Mouse (Mus musculus) spleen, adult 2 months (tissue): ENCODE results near the gene 1810010D01Rik.

ENCODE experiments used
- CTCF ChIP-seq: fragments of 200-500 bp; IDR thresholded peaks from 2 replicates; pipeline ENCODE4 v1.5.1; 2011; ENCODE audit warnings: mild to moderate bottlenecking, inconsistent platforms; ENCODE audit not compliant: insufficient read depth, insufficient read length, insufficient replicate concordance; ENCODE audit errors: extremely low read depth
- POLR2A ChIP-seq: fragments of 200-500 bp; IDR thresholded peaks from 2 replicates; pipeline ENCODE4 v1.6.1; 2011; ENCODE audit warnings: low read depth, low read length, inconsistent platforms

GRCm38 (mm10) chr7:145210477-145211070, 2.7 kb upstream of the 1810010D01Rik start:
- no peak for TF ChIP-seq CTCF
- no peak for TF ChIP-seq POLR2A
